Mouse (Mus musculus) CH12.LX (cell line): ENCODE results near the gene Slc39a3. TPM values are rescaled to one million over a fixed set of nuclear protein-coding genes. Genes with fewer than 3 reads are reported as not detected.
A peak's percentile ranks its signal among the peaks of the same experiment; 100 is the strongest.

Experiments used
- DNase-seq: peaks from one replicate; pipeline ENCODE4 v3.0.0-alpha.2; 2013; ENCODE audit errors: extremely low read depth
- H3K27ac ChIP-seq: 2 replicates; pipeline ENCODE4 v1.5.1; 2012; ENCODE audit warnings: low read depth, mild to moderate bottlenecking, control low read depth, moderate library complexity; ENCODE audit not compliant: insufficient read depth
- H3K27me3 ChIP-seq: replicated peaks from 2 replicates; pipeline ENCODE3; 2012; ENCODE audit warnings: inconsistent platforms
- H3K36me3 ChIP-seq, 2 experiments: replicated peaks in 1 of 2; 2 replicates each; pipeline versions ENCODE3 to v1.6.1; 2012; ENCODE audit warnings: inconsistent platforms in 1 of 2, low read length in 1 of 2, mild to moderate bottlenecking in 1 of 2, mixed read lengths in 1 of 2, moderate library complexity in 1 of 2; ENCODE audit not compliant: control insufficient read depth in 1 of 2, insufficient read depth in 1 of 2
- H3K4me1 ChIP-seq, 2 experiments: 2 replicates each; pipeline ENCODE4 v1.6.1; 2012; ENCODE audit warnings: inconsistent platforms in 1 of 2, moderate library complexity in 1 of 2; ENCODE audit not compliant: insufficient read depth in 2 of 2, control insufficient read depth in 1 of 2
- H3K4me2 ChIP-seq: 2 replicates; pipeline ENCODE4 v1.6.1; 2012; ENCODE audit warnings: low read depth, mild to moderate bottlenecking, control low read depth; ENCODE audit not compliant: poor library complexity, insufficient read depth, severe bottlenecking
- H3K4me3 ChIP-seq, 3 experiments: fragments of 150-350 bp in 1 of 3; sonication (generic) in 1 of 3; replicated peaks in 1 of 3; 2 replicates each; pipeline versions ENCODE3 to v1.5.1; 2011 to 2012; ENCODE audit warnings: low read depth in 2 of 3, low read length in 2 of 3, mild to moderate bottlenecking in 2 of 3, moderate library complexity in 2 of 3, control low read depth in 1 of 3, improper control_type of control experiment in 1 of 3, inconsistent platforms in 1 of 3, mixed read lengths in 1 of 3; ENCODE audit not compliant: poor library complexity in 1 of 3
- H3K79me2 ChIP-seq: replicated peaks from 2 replicates; pipeline ENCODE4 v1.6.1; 2012; ENCODE audit warnings: mild to moderate bottlenecking, moderate library complexity; ENCODE audit not compliant: control insufficient read depth, poor library complexity, insufficient read depth, severe bottlenecking; ENCODE audit errors: extremely low read depth
- H3K9ac ChIP-seq: 2 replicates; pipeline ENCODE4 v1.6.1; 2012; ENCODE audit warnings: low read depth, mild to moderate bottlenecking, control low read depth, moderate library complexity; ENCODE audit not compliant: insufficient read depth
- H3K9me3 ChIP-seq: replicated peaks from 2 replicates; pipeline ENCODE3; 2012; ENCODE audit warnings: low read length, inconsistent platforms, mixed read lengths
- BHLHE40 ChIP-seq: IDR thresholded peaks from 2 replicates; pipeline ENCODE4 v1.6.1; 2011; ENCODE audit warnings: mild to moderate bottlenecking, low read depth, low read length, improper control_type of control experiment
- CHD1 ChIP-seq: IDR thresholded peaks from 2 replicates; pipeline ENCODE4 v1.6.1; 2012; ENCODE audit warnings: low read depth, low read length, improper control_type of control experiment, inconsistent platforms
- CHD2 ChIP-seq: IDR thresholded peaks from 2 replicates; pipeline ENCODE4 v1.6.1; 2011; ENCODE audit warnings: low read length, improper control_type of control experiment
- CTCF ChIP-seq, 2 experiments: IDR thresholded peaks in 1 of 2; conservative IDR thresholded peaks in 1 of 2; 2 replicates each; pipeline ENCODE4 v1.5.1; 2011 to 2012; ENCODE audit warnings: low read depth in 2 of 2, low read length in 2 of 2, improper control_type of control experiment in 1 of 2, inconsistent platforms in 1 of 2, mild to moderate bottlenecking in 1 of 2, moderate library complexity in 1 of 2
- ELF1 ChIP-seq: IDR thresholded peaks from 2 replicates; pipeline ENCODE4 v1.6.1; 2014; ENCODE audit warnings: low read depth, mild to moderate bottlenecking, inconsistent platforms, low read length, improper control_type of control experiment
- IRF4 ChIP-seq: IDR thresholded peaks from 2 replicates; pipeline ENCODE4 v1.6.1; 2014; ENCODE audit warnings: low read depth, mild to moderate bottlenecking, inconsistent platforms, low read length, improper control_type of control experiment
- JUN ChIP-seq: IDR thresholded peaks from 2 replicates; pipeline ENCODE4 v1.6.1; 2011; ENCODE audit warnings: low read depth, mild to moderate bottlenecking, low read length, improper control_type of control experiment, moderate library complexity; ENCODE audit not compliant: insufficient read depth
- JUND ChIP-seq: conservative IDR thresholded peaks from 2 replicates; pipeline ENCODE4 v1.6.1; 2011; ENCODE audit warnings: low read depth, low read length, improper control_type of control experiment
- KAT2A ChIP-seq: IDR thresholded peaks from 2 replicates; pipeline ENCODE4 v1.6.1; 2012; ENCODE audit warnings: low read length, improper control_type of control experiment, inconsistent platforms; ENCODE audit not compliant: insufficient replicate concordance
- MAX ChIP-seq: IDR thresholded peaks from 2 replicates; pipeline ENCODE4 v1.6.1; 2011; ENCODE audit warnings: low read length, improper control_type of control experiment
- MAZ ChIP-seq: IDR thresholded peaks from 2 replicates; pipeline ENCODE4 v1.6.1; 2012; ENCODE audit warnings: low read depth, mild to moderate bottlenecking, inconsistent platforms, low read length, improper control_type of control experiment, moderate library complexity
- MXI1 ChIP-seq: IDR thresholded peaks from 2 replicates; pipeline ENCODE4 v1.6.1; 2011; ENCODE audit warnings: mild to moderate bottlenecking, low read depth, low read length, improper control_type of control experiment
- MYC ChIP-seq: IDR thresholded peaks from 2 replicates; pipeline ENCODE4 v1.6.1; 2011; ENCODE audit warnings: low read depth, mild to moderate bottlenecking, improper control_type of control experiment, low read length
- NELFE ChIP-seq: IDR thresholded peaks from 2 replicates; pipeline ENCODE4 v1.6.1; 2011; ENCODE audit warnings: low read depth, low read length, improper control_type of control experiment
- PAX5 ChIP-seq: IDR thresholded peaks from 2 replicates; pipeline ENCODE4 v1.6.1; 2012; ENCODE audit warnings: low read length, inconsistent platforms, mixed read lengths
- POLR2A ChIP-seq: IDR thresholded peaks from 2 replicates; pipeline ENCODE4 v1.6.1; 2011; ENCODE audit warnings: low read depth, mild to moderate bottlenecking, improper control_type of control experiment, low read length
- POLR2AphosphoS2 ChIP-seq: IDR thresholded peaks from 2 replicates; pipeline ENCODE4 v1.6.1; 2011; ENCODE audit warnings: low read depth, low read length, improper control_type of control experiment
- RAD21 ChIP-seq: IDR thresholded peaks from 2 replicates; pipeline ENCODE4 v1.6.1; 2011; ENCODE audit warnings: low read depth, mild to moderate bottlenecking, low read length, improper control_type of control experiment, moderate library complexity
- SMC3 ChIP-seq: IDR thresholded peaks from 2 replicates; pipeline ENCODE4 v1.6.1; 2011; ENCODE audit warnings: low read depth, low read length, improper control_type of control experiment
- TBP ChIP-seq: conservative IDR thresholded peaks from 2 replicates; pipeline ENCODE4 v1.6.1; 2011; ENCODE audit warnings: low read depth, low read length, improper control_type of control experiment
- TCF12 ChIP-seq: IDR thresholded peaks from 2 replicates; pipeline ENCODE4 v1.6.1; 2014; ENCODE audit warnings: low read depth, mild to moderate bottlenecking, inconsistent platforms, low read length, improper control_type of control experiment
- UBTF ChIP-seq: IDR thresholded peaks from 2 replicates; pipeline ENCODE4 v1.6.1; 2012; ENCODE audit warnings: low read depth, mild to moderate bottlenecking, inconsistent platforms, low read length, improper control_type of control experiment, moderate library complexity
- USF1 ChIP-seq: IDR thresholded peaks from 2 replicates; pipeline ENCODE4 v1.6.1; 2014; ENCODE audit warnings: low read depth, mild to moderate bottlenecking, inconsistent platforms, low read length, improper control_type of control experiment
- ZKSCAN1 ChIP-seq: IDR thresholded peaks from 2 replicates; pipeline ENCODE4 v1.6.1; 2012; ENCODE audit warnings: low read depth, inconsistent platforms, low read length, improper control_type of control experiment, borderline replicate concordance
- ZMIZ1 ChIP-seq: IDR thresholded peaks from 2 replicates; pipeline ENCODE4 v1.6.1; 2012; ENCODE audit warnings: low read depth, mild to moderate bottlenecking, inconsistent platforms, low read length, improper control_type of control experiment
- dilution Hi-C: fragments of 300-500 bp; cut with MboI; formaldehyde crosslinking; loops from 2 replicates; pipeline ENCODE4 v1.14.3; 2020; ENCODE audit warnings: low sequenced_read_pairs; ENCODE audit not compliant: extremely low pct_unique_long_range_greater_than_20kb, extremely low pct_ligation_motif_present
- in situ Hi-C: fragments of 300-500 bp; cut with MboI; formaldehyde crosslinking; loops from 3 replicates; pipeline ENCODE4 v1.14.3; 2019; ENCODE audit warnings: low sequenced_read_pairs, low pct_ligation_motif_present, low pct_unique_long_range_greater_than_20kb, mixed read lengths
- polyA plus RNA-seq: library from polyadenylated mRNA; unstranded; fragments of >175 nt; gene quantifications from 2 replicates; pipeline ENCODE4 v1.2.1, GENCODE M21; 2012; ENCODE audit warnings: low read depth; ENCODE audit not compliant: insufficient read length
- total RNA-seq, 2 experiments: library from RNA; depleted of rRNA; stranded (reverse); fragments of 300-350 nt in 1 of 2; fragments of >200 nt in 1 of 2; gene quantifications; 2 replicates each; pipeline ENCODE4 v1.2.3; 2012 to 2014

Slc39a3 gene
- total and polyA plus RNA-seq, 3 experiments, result 3.9 to 7.2 (median 4.2) TPM

DNA sequence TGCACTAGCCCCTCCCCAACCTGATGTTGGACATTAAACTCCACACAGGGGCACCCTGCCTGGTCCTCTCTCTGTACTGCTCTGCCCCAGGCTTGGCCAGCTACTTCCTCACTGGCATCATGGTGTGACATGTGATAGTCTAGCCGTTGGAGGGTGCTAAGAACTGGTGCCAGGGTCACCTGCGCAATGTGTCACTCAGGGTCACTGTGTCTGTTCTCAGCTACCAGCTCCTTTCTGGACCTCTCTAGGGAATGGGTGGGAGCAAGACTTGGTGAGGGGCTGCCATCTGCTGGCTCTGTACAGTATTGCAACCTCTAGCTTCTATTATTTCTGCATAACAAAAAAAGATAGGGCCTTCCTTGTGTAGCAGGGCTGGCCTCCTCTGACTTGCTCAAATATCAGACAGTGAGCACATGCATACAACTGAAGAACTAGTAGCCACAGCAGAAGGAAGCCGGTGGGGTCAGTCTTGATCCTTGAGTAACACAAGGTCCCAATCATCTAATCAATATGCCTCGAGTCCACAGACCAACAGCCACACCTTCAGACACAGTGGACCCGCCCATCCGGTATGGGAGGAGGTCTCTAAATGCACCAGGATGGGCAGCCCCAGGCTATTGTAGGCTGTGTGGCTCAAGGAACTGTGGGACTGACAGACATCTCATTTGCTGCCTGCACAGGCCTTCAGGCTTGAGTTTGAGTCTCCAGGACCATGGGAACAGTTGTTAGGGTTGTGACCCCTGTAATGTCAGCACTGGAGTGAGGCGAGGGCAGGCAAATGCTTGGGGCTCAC lies 45.1 kb upstream of the Slc39a3 start:
- Histone ChIP-seq H3K4me3 (no peak overlapping the region), H3K4me1 (no peaks in the 10 kb centered on the region), H3K36me3 (peaks cover 55 to 73% of the 10 kb centered on the region in 2 experiments), H3K27ac (no peak overlapping the region), H3K9ac (no peak overlapping the region), H3K4me2 (no peak overlapping the region), H3K9me3 (peaks cover 2% of the 10 kb centered on the region), H3K79me2 (no peaks in the 10 kb centered on the region), H3K27me3 (no peaks in the 10 kb centered on the region)
- TF ChIP-seq CTCF (conservative IDR thresholded peaks at IDR 0.05 in 1 of 2, IDR thresholded peaks at IDR 0.05 in 1 of 2; ENCODE audit: low read depth in 2 of 2, low read length in 2 of 2) (peak; percentile 78 to 87), BHLHE40 (no peak), USF1 (no peak), JUND (no peak), PAX5 (no peak), RAD21 (peak; percentile 84), SMC3 (peak; percentile 73)
- DNase-seq, result peak; percentile 67
- in situ Hi-C loops, result no loop called here
- dilution Hi-C loops, result no loop called here

DNA sequence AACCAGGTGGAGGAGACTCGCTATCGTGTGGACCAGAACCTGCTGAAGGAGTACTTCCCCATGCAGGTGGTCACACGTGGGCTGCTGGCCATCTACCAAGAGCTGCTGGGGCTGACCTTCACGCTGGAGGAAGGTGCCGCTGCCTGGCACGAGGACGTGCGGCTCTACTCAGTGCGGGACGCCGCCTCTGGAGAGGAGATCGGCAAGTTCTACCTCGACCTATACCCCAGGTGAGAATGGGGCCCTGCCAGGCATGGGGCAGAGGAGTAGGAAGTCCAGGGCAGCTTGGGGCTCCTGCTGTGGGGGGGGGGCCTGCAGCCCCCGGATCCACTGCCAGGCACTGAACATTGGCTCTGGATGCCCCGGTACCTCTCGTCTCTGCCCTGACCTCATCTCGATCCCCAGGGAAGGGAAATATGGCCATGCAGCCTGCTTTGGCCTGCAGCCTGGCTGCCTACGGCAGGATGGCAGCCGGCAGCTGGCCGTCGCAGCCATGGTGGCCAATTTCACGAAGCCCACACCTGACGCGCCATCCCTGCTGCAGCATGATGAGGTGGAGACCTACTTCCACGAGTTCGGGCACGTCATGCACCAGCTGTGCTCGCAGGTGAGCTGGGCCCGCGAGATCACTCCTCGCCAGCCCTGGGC lies 42.9 kb upstream of the Slc39a3 start:
- H3K4me2 ChIP-seq, result no peak overlapping the region
- dilution Hi-C loops, result no loop called here
- H3K9ac ChIP-seq, result no peak overlapping the region
- TF ChIP-seq ZKSCAN1 (no peak), TBP (no peak), UBTF (no peak), MYC (no peak), SMC3 (no peak), IRF4 (no peak), CHD2 (no peak), ELF1 (no peak), ZMIZ1 (no peak), MAZ (no peak), POLR2A (no peak), POLR2AphosphoS2 (no peak), TCF12 (no peak), MAX (no peak), CHD1 (no peak), NELFE (no peak), JUN (no peak), MXI1 (no peak), KAT2A (no peak), PAX5 (no peak)
- TF ChIP-seq, all 38 proteins: peak for 0
- in situ Hi-C loops, result no loop called here
- Histone ChIP-seq H3K79me2 (no peaks in the 10 kb centered on the region), H3K36me3 (peaks cover 71 to 95% of the 10 kb centered on the region in 2 experiments), H3K4me1 (peaks cover 0 to 5% of the 10 kb centered on the region in 2 experiments; a peak in 2 of 4 replicates), H3K27ac (no peak overlapping the region), H3K9me3 (no peaks in the 10 kb centered on the region), H3K27me3 (no peaks in the 10 kb centered on the region), H3K4me3 (no peak overlapping the region)
- no peak for DNase-seq
